Mouse (Mus musculus) limb, embryonic 14.5 days (tissue): ENCODE measurements at regions not wholly inside any gene's neighbourhood (a gene's known extent, or its start where the extent isn't known, plus 50 kb on each side); places are given as distances from the start of the nearest gene placed in this dataset.
A peak's percentile ranks its signal among the peaks of the same experiment; 100 is the strongest.
"Not testable (repeated sequence)": the region's sequence is repeated elsewhere in the genome, so short reads cannot be mapped to it uniquely, and the experiment has no call there.

Experiments
- ATAC-seq: fragments of 200-750 bp; cut with Nextera tagmentation; 2 replicates; pipeline ENCODE4 v1.8.0; 2017; ENCODE audit warnings: low read depth, moderate number of reproducible peaks, moderate TSS enrichment; ENCODE audit not compliant: low FRiP score
- DNase-seq: peaks from one replicate; pipeline ENCODE4 v3.0.0-alpha.2; 2015; ENCODE audit warnings: low spot score
- H3K27ac ChIP-seq: fragments of 300-500 bp; sonication (generic); replicated peaks from 2 replicates; pipeline ENCODE4 v1.5.1; 2014; ENCODE audit warnings: low read depth, mild to moderate bottlenecking, low read length, moderate library complexity, mixed read lengths
- H3K27me3 ChIP-seq: fragments of 300-500 bp; sonication (generic); 2 replicates; pipeline ENCODE4 v1.6.1; 2014; ENCODE audit warnings: low read length, mixed read lengths; ENCODE audit not compliant: control insufficient read depth, insufficient read depth
- H3K36me3 ChIP-seq: fragments of 300-500 bp; sonication (generic); 2 replicates; pipeline ENCODE4 v1.6.1; 2014; ENCODE audit warnings: mild to moderate bottlenecking, low read length, moderate library complexity, mixed read lengths; ENCODE audit not compliant: control insufficient read depth, insufficient read depth
- H3K4me1 ChIP-seq: fragments of 300-500 bp; sonication (generic); 2 replicates; pipeline ENCODE4 v1.6.1; 2014; ENCODE audit warnings: antibody characterized with exemption, low read length, mixed read lengths; ENCODE audit not compliant: control insufficient read depth, insufficient read depth
- H3K4me2 ChIP-seq: fragments of 300-500 bp; sonication (generic); replicated peaks from 2 replicates; pipeline ENCODE4 v1.6.1; 2014; ENCODE audit warnings: low read depth, mild to moderate bottlenecking, low read length, moderate library complexity; ENCODE audit not compliant: severe bottlenecking
- H3K4me3 ChIP-seq: fragments of 300-500 bp; sonication (generic); replicated peaks from 2 replicates; pipeline ENCODE4 v1.5.1; 2014; ENCODE audit warnings: low read length
- H3K9ac ChIP-seq: fragments of 300-500 bp; sonication (generic); 2 replicates; pipeline ENCODE4 v1.6.1; 2014; ENCODE audit warnings: mild to moderate bottlenecking, low read depth, low read length, moderate library complexity; ENCODE audit not compliant: severe bottlenecking
- H3K9me3 ChIP-seq: fragments of 300-500 bp; sonication (generic); 2 replicates; pipeline ENCODE4 v1.6.1; 2016; ENCODE audit warnings: low read length; ENCODE audit not compliant: control insufficient read depth
- WGBS: fragments of 180-500 bp; shearing (Covaris S2); extraction: QIAGEN DNeasy Blood & Tissue Kit; methylation state at CpG from one replicate; pipeline ENCODE4 v1.1.7; 2014; 5-methylcytosine and 5-hydroxymethylcytosine counted together

DNA sequence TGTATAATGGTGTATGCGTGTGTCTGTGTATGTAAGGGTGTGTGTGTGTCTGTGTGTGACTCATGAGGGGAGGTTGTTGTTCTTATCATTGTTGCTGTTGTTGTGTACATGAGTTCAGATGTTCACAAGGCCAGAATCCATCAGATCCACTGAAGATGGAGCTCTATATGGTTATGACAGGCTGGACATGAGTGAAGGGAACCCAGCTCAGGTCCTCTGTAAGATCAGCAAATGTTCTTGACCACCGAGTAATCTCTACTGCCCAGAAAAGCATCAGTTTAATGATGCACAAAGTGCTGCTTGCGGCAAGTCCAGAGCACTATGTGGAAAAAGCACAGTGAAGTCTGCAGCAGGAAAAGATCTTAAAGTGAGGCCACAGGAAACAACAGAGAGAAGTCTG lies 77.5 kb downstream of the Gm15319 start:
- H3K27me3 ChIP-seq, H3K36me3 ChIP-seq, H3K9me3 ChIP-seq, H3K27ac ChIP-seq, H3K9ac ChIP-seq, ATAC-seq, H3K4me1 ChIP-seq, H3K4me2 ChIP-seq, H3K4me3 ChIP-seq: not testable (repeated sequence)
- WGBS, result 96% methylated on average over 2 of the region's 3 CpGs
- peak; percentile 2 for DNase-seq

DNA sequence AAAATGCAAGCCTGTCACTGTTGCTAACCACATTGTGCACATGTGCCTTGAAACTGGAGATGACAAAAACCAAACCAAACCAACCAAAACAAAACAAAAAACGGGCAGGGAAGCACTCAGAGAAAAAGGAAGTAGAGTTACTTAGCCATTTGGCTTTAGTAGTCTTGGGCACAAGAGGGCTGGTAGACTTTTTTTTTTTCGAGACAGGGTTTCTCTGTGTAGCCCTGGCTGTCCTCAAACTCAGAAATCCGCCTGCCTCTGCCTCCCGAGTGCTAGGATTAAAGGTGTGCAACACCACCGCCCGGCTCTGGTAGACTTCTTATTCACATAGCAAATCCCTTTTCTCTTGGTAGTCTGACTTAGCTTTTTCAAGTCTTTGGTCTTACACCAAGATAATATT lies 78.2 kb downstream of the Gm15319 start:
- 85% methylated on average over 3 of the region's 6 CpGs for WGBS
- H3K4me1 ChIP-seq, ATAC-seq, H3K9me3 ChIP-seq, H3K4me3 ChIP-seq, H3K27ac ChIP-seq, H3K27me3 ChIP-seq, H3K9ac ChIP-seq, H3K36me3 ChIP-seq, DNase-seq, H3K4me2 ChIP-seq: not testable (repeated sequence)

DNA sequence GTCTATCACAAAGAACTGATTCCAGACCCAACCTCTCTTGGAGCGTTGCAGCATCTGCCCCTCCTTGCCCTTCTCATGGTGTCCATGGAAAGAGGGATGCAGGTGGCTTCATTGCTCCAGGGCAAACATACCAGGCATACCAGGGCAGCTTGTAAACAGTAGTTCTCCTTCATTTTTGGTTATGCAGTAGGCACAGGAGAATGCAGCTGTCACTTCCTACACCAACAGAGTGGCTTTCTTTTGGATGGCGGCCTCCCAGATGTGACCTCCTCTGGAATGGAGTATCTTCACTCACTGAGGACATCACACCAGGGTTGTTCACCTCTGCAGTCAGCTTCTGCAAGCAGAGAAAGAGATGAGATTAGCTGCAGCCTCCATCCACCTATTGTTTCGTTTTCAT lies 79.9 kb downstream of the Gm15319 start:
- H3K27ac ChIP-seq, ATAC-seq, H3K9me3 ChIP-seq, DNase-seq, H3K27me3 ChIP-seq, H3K36me3 ChIP-seq, H3K4me2 ChIP-seq, H3K4me1 ChIP-seq, H3K4me3 ChIP-seq, H3K9ac ChIP-seq: not testable (repeated sequence)
- no CpG with 5 or more reads among the region's 3 CpGs for WGBS

DNA sequence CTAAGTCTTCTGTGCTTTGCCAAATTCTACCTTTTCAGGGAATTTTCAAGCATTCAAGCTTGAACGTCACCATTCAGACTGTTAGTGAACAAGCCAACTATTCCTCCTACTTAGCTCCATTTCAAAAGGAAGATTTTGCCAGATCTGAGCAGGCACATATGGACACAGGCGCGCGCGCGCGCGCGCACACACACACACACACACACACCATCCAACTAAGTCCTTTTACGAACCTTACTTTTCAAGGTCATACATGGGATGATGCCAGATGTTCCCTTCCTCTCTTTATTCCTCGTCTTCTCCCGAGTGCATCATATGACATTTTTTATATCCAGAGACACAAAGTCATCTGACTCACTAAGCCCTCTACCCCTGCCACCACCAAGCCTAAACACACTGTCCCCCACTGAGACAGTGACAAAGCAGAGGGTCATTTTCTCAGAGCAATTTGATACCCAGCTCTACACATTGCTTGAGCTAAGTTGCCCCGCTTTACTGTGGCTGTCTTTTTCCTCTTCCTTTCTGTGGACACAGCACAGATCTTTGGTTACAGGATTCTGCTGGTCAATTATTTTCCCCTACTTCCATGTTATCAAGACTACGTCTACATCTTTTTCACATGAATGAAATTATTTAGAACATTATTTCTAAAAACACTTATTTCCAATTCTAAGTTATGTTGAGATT lies 81.7 kb downstream of the Gm15319 start:
- not testable (repeated sequence) for H3K36me3 ChIP-seq, H3K27ac ChIP-seq, H3K27me3 ChIP-seq, DNase-seq, H3K9ac ChIP-seq, H3K4me1 ChIP-seq, H3K4me3 ChIP-seq, H3K9me3 ChIP-seq, ATAC-seq, H3K4me2 ChIP-seq
- 94% methylated on average over 14 of the region's 14 CpGs for WGBS

DNA sequence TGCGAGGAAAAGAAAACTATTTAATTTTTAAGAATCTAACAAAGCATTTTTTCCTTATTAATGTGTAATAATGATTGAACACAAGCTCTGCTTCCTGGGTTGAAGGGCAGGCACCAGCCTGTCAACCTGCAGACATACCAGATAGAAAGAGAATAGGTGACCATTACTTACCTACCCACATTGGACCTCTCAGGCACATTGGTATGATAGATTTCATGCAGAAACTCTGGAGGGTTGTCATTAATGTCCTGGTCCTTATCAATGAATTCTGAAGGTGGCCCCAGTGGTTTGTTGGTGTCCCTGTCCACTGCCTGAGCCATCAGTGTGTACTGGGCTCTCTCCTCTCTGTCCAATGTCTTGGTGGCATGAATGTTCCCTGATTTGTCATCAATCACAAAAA lies 85.3 kb downstream of the Gm15319 start:
- not testable (repeated sequence) for H3K27me3 ChIP-seq, ATAC-seq, DNase-seq, H3K27ac ChIP-seq, H3K4me2 ChIP-seq, H3K4me1 ChIP-seq, H3K4me3 ChIP-seq, H3K9me3 ChIP-seq, H3K36me3 ChIP-seq, H3K9ac ChIP-seq
- WGBS, result 78% methylated on average over 1 of the region's 1 CpGs

DNA sequence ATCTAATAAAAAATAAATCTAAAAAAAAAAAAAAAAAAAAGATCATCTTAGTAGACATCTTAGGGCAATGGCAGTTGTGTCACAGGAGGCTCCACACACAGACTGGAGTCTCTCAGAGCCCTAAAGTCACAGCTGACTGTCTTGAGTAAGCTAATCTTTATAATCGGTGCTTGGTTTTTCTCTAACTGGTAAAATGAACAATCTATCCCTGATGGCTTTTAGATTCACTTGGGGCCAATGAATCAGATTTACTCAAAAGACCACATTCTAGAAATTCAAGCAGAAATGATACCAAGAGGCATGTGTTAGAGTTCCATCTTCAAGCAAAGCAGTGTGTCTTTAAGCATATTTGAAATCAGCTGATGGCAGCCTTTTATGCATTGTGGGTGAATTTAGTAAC lies 86.3 kb downstream of the Gm15319 start:
- not testable (repeated sequence) for ATAC-seq, H3K9ac ChIP-seq
- 81% methylated on average over 1 of the region's 1 CpGs for WGBS

DNA sequence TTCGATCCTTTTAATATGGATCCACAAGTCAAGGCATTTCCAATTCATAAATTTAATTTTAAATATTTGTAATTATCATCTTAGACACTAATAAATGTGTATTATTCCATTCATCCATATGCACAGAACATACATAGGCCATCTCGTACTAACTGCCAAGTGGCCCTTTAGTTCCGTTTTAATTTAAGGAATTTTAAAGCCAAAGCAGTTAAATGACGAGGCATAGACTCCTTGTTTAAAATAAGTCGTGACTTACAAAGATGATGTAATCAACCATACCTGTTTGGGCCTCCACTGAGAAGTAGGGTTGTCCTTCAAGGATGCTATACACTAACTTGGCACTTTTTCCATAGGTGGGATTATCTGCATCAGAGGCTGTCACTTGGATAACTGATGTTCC lies 89.2 kb downstream of the Gm15319 start:
- 82% methylated on average over 4 of the region's 5 CpGs for WGBS
- not testable (repeated sequence) for ATAC-seq

More for the DNA sequence above, 86.3 kb downstream of the Gm15319 start:
- not testable (repeated sequence) for H3K4me3 ChIP-seq, H3K9me3 ChIP-seq, H3K36me3 ChIP-seq, H3K27me3 ChIP-seq, H3K27ac ChIP-seq, H3K4me2 ChIP-seq, H3K4me1 ChIP-seq, DNase-seq

DNA sequence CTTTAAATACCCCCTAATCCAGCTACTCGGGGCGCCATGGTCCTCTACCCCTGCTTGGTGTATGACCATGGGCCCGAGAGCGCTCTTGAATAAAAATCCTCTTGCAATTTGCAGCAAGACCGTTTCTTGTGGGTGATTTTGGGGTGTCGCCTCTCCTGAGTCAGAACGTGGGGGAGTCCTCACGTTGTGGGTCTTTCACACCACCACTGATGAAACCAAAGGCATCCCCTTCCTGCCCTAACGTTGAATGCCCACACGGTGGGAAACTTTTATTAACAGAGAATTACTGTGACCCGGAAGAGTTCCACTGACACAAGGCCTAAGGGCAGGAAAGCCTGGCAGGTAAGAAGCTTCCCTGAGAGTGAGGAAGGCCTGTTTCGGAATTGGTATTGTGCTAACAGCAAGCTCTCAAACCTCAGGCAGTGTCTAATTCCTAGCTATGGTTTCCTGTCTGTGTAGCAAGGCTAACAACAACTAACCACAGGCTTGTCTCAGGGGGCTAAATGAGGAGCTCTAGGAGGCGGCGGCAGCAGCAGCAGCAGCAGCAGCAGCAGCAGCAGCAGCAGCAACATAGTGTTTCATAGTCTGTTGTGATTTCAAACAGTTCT lies 95.4 kb downstream of the Gm15319 start:
- DNase-seq, H3K4me3 ChIP-seq, H3K27ac ChIP-seq, H3K9me3 ChIP-seq, H3K36me3 ChIP-seq, H3K27me3 ChIP-seq, ATAC-seq, H3K4me1 ChIP-seq, H3K9ac ChIP-seq, H3K4me2 ChIP-seq: not testable (repeated sequence)
- 88% methylated on average over 12 of the region's 14 CpGs for WGBS

More for the DNA sequence above, 89.2 kb downstream of the Gm15319 start:
- not testable (repeated sequence) for H3K9me3 ChIP-seq, H3K27me3 ChIP-seq, H3K36me3 ChIP-seq, H3K4me2 ChIP-seq, H3K4me3 ChIP-seq, H3K9ac ChIP-seq, H3K4me1 ChIP-seq, DNase-seq, H3K27ac ChIP-seq
